Mouse (Mus musculus) kidney, postnatal 36 days (tissue): Measurements from ENCODE around the gene Pde6c.

Source experiments
- DNase-seq, 2 experiments: peaks; one replicate each; pipeline ENCODE4 v3.0.0; 2021 to 2022; ENCODE audit warnings: mixed read lengths in 2 of 2

The Pde6c gene

GRCm38 (mm10) chr19:38143540-38144271 lies 11.1 kb downstream of the Pde6c start:
- no peak for DNase-seq

GRCm38 (mm10) chr19:38156243-38156642 lies 23.7 kb downstream of the Pde6c start:
- DNase-seq, result no peak

GRCm38 (mm10) chr19:38161648-38162354 lies 29.2 kb downstream of the Pde6c start:
- no peak for DNase-seq

GRCm38 (mm10) chr19:38164633-38165032 lies 32.1 kb downstream of the Pde6c start:
- no peak for DNase-seq

- DNase-seq, result no peak
These were observed 47.1 kb downstream of the Pde6c start for GRCm38 (mm10) chr19:38179675-38180074.

- DNase-seq, result no peak
These were observed 54.2 kb downstream of the Pde6c start for GRCm38 (mm10) chr19:38186631-38187344.

GRCm38 (mm10) chr19:38187345-38187680 lies 54.7 kb downstream of the Pde6c start:
- no peak for DNase-seq

- no peak for DNase-seq
These were observed 58.0 kb downstream of the Pde6c start for GRCm38 (mm10) chr19:38190606-38191005.

GRCm38 (mm10) chr19:38191446-38191845 lies 58.9 kb downstream of the Pde6c start:
- no peak for DNase-seq

- no peak for DNase-seq
These were observed 62.7 kb downstream of the Pde6c start for GRCm38 (mm10) chr19:38195245-38195644.

- no peak for DNase-seq
These were observed 66.2 kb downstream of the Pde6c start for GRCm38 (mm10) chr19:38198731-38199130.

GRCm38 (mm10) chr19:38206669-38207068 lies 74.1 kb downstream of the Pde6c start:
- peak in 1 of 2 experiments; percentile 30 for DNase-seq

GRCm38 (mm10) chr19:38217696-38218095 lies 85.1 kb downstream of the Pde6c start:
- no peak for DNase-seq

- no peak for DNase-seq
These were observed 90.8 kb downstream of the Pde6c start for GRCm38 (mm10) chr19:38223356-38223904.

GRCm38 (mm10) chr19:38223905-38224684 lies 91.5 kb downstream of the Pde6c start, which contains the start of gene Fra10ac1:
Fra10ac1 (minus strand) TSS chr19:38224156.
- peak; percentile 88 to 92 for DNase-seq

GRCm38 (mm10) chr19:38224685-38225060 lies 92.1 kb downstream of the Pde6c start:
- no peak for DNase-seq

- DNase-seq, result peak in 1 of 2 experiments; percentile 21
These were observed 96.1 kb downstream of the Pde6c start for GRCm38 (mm10) chr19:38228699-38229098.

- peak; percentile 32 to 67 for DNase-seq
These were observed 99.5 kb downstream of the Pde6c start for GRCm38 (mm10) chr19:38232087-38232486.

GRCm38 (mm10) chr19:38232516-38232915 lies 99.9 kb downstream of the Pde6c start:
- no peak for DNase-seq
